Mouse (Mus musculus) forelimb bud, embryonic 11.5 days (tissue): ENCODE measurements at regions not wholly inside any gene's neighbourhood (a gene's known extent, or its start where the extent isn't known, plus 50 kb on each side); places are given as distances from the start of the nearest gene placed in this dataset.

Experiments used
- DNase-seq: peaks from one replicate; pipeline ENCODE4 v3.0.0-alpha.2; 2012; ENCODE audit warnings: low read depth, low spot score

DNA sequence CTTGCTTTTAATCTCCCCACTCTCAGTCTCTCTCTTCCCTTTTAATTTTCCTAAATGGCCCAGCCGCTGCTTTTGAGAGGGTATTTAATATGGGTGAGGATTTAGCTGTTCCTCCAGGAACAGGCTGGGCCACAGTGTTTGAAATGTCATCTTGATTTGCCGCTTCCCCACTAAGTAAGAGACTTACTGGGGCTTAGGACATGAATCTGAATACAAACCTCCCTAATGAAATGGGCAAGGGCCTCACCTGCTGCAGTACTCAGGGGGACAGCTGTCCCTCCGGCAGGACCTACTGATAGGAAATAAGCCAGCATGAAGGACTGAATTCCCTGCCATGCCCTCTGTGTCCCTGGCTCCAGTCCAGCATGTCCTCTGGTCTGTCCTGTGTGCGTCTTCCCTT is 50.6 kb upstream of the Prr23a1 start:
- DNase-seq, result no peak

DNA sequence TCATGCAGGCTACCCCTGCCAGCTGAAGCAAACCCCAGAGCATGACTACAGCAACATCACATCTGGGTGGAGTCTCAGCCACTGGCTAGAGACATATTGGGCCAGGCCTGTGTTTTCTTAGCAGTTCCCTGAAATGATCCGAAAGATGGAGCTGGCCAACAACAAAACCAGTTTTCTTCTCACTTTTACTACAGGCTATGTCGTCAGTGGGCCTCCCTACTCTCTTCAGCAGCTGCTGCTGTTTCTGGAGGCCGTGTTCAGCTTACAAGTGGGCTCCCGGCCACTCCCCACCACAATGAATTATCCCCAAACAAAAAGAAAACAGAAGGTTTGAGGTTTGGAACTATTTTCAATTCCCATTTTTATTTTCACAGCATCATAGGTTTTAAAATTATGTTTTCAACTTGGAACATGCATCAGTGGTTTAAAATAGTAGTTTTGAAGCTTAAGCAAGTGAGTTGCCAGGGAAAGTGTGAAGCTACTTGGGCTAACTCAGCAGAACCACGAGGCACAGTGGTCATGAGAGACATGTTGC is 68.6 kb upstream of the Prr23a1 start:
- DNase-seq, result no peak

DNA sequence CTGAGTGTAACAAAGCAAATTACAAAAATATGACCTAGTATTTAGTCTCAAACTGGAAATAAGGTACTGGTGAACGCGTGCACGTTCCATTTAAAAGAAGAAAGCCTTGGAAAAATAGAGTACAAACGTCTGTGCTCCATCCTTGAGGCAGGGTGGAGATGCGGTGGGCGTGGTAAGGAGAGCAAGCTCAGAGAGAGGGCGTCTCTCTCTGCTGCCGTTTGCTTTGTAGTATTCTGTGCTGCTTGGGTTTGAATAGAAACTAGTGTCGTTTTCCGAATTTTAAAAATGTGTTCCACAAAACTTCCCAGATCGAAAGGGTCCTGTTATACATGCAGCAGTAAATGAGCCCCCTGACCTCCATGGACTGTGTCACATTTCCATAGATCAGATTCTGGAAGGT is 69.1 kb upstream of the Prr23a1 start:
- no peak for DNase-seq

DNA sequence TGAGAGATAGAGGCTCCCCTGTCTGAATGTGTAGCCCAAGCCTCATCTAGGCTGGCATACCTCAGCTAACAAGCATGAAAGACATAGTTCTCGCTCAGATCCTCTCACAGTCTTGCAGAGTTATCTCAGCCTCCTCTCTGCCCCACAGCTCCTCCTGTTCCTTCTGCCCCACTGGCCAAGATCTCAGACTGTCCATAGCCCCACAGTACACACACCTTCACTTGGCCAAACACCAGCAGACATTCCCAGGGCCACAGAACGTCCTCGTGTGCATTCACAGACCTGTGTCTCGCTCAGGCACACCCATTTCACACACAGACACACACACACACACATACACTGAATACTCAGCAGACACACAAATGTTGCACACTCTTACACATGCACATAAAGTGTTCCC is 87.5 kb upstream of the Prr23a1 start:
- no peak for DNase-seq

DNA sequence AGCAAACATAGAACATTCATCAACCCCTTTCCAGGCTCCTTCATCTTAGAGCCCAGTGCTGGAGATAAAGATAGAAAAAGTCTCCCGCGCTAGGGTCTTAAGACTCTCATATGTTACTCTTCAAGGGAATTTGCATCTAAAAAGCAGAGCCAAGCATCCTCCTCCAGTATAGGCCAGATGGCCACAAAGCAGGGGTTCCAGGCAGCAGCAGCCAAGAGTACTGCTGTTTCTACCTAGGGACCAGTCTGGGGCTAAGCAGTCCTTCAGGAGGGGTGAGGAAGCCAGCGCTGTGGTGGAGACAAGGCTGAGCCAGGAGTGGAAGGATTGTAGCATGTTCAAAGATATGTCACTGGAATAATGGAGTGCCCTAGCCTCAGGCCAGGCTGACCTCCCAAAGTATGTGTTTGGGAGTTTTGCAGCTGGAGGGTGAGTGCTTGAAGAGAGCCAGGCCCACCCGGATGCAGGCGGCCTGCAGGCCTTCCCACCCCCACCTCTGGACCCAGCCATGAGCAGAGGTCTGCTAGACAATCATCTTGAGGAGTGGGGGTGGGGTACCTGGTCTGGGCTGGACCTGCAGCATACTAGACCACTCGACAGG is 88.8 kb upstream of the Prr23a1 start:
- no peak for DNase-seq

DNA sequence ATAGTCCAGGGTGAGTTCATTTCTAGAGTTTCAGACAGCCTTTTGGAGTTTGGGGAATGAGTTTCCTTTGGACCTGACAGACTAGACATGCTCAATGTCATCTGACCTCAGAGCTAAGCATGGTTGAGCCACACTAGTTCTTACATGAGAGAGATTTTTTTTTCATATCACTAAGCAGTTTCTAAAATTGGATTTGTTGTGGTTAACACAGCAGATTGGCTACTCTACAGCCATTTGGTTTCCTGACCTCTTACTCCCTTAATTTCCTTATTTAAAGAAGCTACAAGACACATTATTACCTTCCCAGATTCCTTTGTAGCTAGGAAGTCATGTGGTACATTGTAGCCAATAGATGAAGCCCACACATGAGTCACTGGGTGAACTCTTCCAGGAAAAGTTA is 98.5 kb upstream of the Prr23a1 start:
- no peak for DNase-seq

- peak; percentile 34 for DNase-seq
These were observed 114.9 kb upstream of the Prr23a1 start for GRCm38 (mm10) chr9:98727276-98727860.

GRCm38 (mm10) chr9:98726638-98727037 is 115.7 kb upstream of the Prr23a1 start:
- DNase-seq, result peak; percentile 27

DNA sequence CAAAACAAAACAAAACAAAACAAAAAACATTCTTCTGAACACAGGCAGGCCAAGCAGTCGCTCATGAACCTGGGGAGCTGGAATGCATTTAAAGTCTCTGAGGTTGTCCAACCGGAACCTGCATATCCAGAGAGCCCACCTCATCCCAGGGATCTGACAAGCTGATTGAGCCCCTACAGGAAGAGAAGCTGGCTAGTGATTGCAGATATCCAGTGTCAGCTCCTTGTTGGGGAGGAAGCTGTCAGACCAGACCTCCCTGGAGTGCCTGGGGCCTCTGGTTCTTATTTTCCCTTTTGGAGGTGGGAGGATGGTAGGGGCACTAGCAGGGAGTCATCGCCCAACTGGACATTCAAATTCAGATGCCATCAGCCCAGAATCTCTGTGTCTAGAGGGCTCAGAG is 119.4 kb upstream of the Prr23a1 start:
- no peak for DNase-seq

GRCm38 (mm10) chr9:98721381-98721780 is 119.9 kb upstream of the Mrps22 start:
- DNase-seq, result no peak

- DNase-seq, result no peak
These were observed 116.3 kb upstream of the Mrps22 start for GRCm38 (mm10) chr9:98717701-98718270.

- no peak for DNase-seq
These were observed 113.2 kb upstream of the Mrps22 start for GRCm38 (mm10) chr9:98714661-98715060.

- no peak for DNase-seq
These were observed 111.4 kb upstream of the Mrps22 start for GRCm38 (mm10) chr9:98712826-98713225.

DNA sequence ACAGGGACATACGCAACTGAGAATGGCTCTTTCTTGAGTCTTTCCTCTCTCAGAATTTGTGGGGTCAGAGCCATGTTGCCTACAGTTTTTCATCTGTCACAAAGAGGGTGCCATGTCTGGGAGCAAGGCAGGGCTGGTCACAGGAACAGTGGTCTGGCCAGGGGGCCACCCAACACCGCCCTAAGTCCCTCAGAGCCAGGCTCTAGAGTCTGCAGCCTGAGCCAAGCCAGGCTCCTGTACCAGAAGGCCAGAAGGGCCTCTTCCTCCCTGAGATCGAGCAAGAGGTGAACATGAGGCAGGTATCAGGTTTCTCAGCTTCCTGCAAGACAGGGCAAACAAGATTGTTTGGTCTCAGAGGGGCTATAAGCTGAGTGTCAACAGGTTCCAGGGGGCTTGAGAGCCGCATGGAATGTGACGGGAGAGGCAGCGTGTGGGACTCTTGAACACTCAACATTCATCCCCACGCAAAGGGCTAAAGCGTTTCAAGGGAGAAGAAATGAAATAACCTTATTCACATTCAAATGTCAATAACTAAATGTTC is 110.6 kb upstream of the Mrps22 start:
- peak; percentile 54 for DNase-seq

GRCm38 (mm10) chr9:98710155-98710710 is 108.8 kb upstream of the Mrps22 start:
- no peak for DNase-seq

DNA sequence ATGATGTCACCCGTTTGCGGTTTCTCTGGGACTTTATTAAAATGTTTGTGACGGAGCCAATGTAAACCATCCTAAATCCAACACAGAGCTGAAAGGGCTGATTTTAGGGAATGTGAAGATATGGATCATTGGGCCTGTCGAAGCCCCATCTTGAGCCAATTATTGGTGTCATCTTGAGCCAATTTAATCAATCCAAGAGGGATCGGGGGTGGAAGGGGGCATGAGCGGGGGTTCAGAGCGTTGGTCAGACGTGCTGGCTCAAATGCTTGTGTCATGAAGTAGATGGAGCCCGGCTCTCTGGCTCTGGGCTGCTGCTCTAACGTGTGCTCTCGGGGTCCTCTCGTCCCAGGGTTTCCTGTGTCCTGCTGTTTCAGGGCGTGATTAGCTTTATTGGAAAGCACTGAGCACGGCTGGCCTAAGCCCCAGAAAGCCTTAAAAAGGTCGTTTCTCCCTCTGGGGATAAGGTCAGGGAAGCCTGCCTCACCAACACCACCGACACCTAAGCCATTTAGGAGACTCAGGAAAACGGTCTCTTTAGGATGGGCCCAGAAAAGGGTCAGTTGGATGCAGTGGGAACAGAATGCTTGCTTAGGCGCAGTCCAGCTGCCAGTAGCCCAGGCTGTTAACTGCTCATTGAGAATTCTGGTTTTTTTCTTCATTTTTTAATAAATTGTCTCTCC is 106.7 kb upstream of the Mrps22 start:
- DNase-seq, result peak; percentile 33

DNA sequence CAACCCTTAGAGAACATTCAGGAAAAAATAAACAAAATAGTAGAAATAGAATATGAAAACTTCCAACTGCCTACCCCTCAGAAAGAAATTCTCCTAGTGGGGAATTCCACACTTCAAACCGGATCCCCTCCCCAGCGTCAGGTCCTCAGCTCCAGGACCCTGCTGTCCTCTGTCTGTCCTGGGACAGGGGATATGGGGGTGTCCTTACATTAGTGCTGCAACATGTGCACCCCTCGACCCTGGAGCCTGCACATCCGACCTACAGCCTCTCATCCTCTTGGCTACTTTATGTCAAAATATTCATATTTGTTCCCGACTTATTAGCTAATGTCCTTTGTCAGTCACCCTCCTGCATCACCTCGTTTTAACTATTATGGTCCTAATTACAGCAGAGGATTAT is 106.0 kb upstream of the Mrps22 start:
- DNase-seq, result no peak

GRCm38 (mm10) chr9:98704131-98704530 is 102.7 kb upstream of the Mrps22 start:
- no peak for DNase-seq

DNA sequence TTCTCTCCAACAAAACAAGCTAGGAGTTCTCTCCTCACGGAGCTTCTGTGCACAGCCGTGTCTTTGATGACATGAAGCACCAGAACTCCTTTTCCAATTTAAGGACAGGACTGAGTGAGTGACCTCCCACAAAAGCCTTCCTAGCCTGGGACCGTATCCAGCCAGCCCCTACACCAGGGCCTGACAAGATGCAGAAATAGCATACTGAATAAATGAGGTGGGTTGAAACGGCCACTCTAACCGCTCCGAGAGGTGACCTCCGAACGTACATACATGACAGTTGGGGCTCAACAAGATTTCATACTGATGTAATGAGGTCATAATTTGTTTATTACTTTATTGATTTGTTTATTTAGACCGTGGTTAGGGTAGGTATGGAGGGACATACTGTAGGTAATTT is 101.9 kb upstream of the Mrps22 start:
- DNase-seq, result no peak

GRCm38 (mm10) chr9:98700571-98700970 is 99.1 kb upstream of the Mrps22 start:
- no peak for DNase-seq

GRCm38 (mm10) chr9:98697155-98697554 is 95.7 kb upstream of the Mrps22 start:
- DNase-seq, result no peak

DNA sequence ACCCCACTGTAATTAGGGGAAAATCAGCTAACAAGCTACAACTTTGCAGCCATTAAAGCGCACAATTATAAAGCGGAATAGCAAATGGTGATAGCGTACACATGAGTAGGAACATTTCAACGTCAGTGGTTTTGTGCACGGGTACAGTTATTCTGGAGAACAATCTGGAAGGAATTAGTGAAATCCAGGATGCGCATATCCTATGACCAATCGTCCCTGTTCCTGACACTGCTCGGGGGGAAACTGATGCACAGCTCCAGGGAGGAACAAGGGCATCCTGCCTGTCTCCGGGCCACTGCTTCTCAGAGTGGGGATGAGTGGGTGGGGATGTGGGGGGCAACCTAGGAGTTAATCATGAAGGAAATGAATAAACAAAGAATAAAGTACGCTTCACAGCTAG is 93.6 kb upstream of the Mrps22 start:
- no peak for DNase-seq
